Mouse (Mus musculus): ENCODE measurements around the gene Ss18l1.

GRCm38 (mm10) chr2:179998431-179998830 is 43.9 kb upstream of the Ss18l1 start:
- TF ChIP-seq POLR2A (IDR thresholded peaks at IDR 0.05; ENCODE audit: control insufficient read depth in 1 of 2, insufficient read depth in 1 of 2, low read depth in 1 of 2, low read length in 2 of 2, poor library complexity in 1 of 2) (no peak), ZC3H11A (IDR thresholded peaks at IDR 0.05; ENCODE audit: low read depth, low read length) (no peak), MAZ (IDR thresholded peaks at IDR 0.05; ENCODE audit: low read depth, low read length) (no peak), UBTF (IDR thresholded peaks at IDR 0.05; ENCODE audit: borderline replicate concordance, insufficient read depth, low read depth, low read length) (no peak), GABPA (IDR thresholded peaks at IDR 0.05; ENCODE audit: low read depth, low read length) (no peak), CTCF (IDR thresholded peaks at IDR 0.05 in 2 of 3, conservative IDR thresholded peaks at IDR 0.05 in 1 of 3; ENCODE audit: control insufficient read depth in 1 of 3, insufficient read depth in 1 of 3, low read depth in 2 of 3, low read length in 3 of 3, poor library complexity in 1 of 3, severe bottlenecking in 1 of 3) (no peak), MYC (IDR thresholded peaks at IDR 0.05; ENCODE audit: low read depth, low read length) (no peak), RCOR1 (IDR thresholded peaks at IDR 0.05; ENCODE audit: low read depth, low read length) (no peak)

Measured in MEL (cell line).